Mouse (Mus musculus) intestine, embryonic 16.5 days (tissue): Measurements from ENCODE around the gene Spns2. TPM values are rescaled to one million over a fixed set of nuclear protein-coding genes. Genes with fewer than 3 reads are reported as not detected.

Experiments
- ATAC-seq: fragments of 200-750 bp; cut with Nextera tagmentation; 2 replicates; pipeline ENCODE4 v1.8.0; 2017; ENCODE audit warnings: moderate TSS enrichment, moderate library complexity
- H3K27ac ChIP-seq: fragments of 300-500 bp; sonication (generic); 2 replicates; pipeline ENCODE4 v1.5.1; 2014; ENCODE audit warnings: mild to moderate bottlenecking, low read length
- H3K27me3 ChIP-seq: fragments of 300-500 bp; sonication (generic); replicated peaks from 2 replicates; pipeline ENCODE4 v1.6.1; 2014; ENCODE audit warnings: low read length, control low read depth, mixed read lengths; ENCODE audit not compliant: control insufficient read depth, insufficient read depth
- H3K36me3 ChIP-seq: fragments of 300-500 bp; sonication (generic); 2 replicates; pipeline ENCODE4 v1.6.1; 2014; ENCODE audit warnings: low read length, control low read depth; ENCODE audit not compliant: control insufficient read depth, insufficient read depth
- H3K4me1 ChIP-seq: fragments of 300-500 bp; sonication (generic); 2 replicates; pipeline ENCODE4 v1.6.1; 2014; ENCODE audit warnings: low read length, control low read depth, mixed read lengths; ENCODE audit not compliant: control insufficient read depth, insufficient read depth
- H3K4me2 ChIP-seq: fragments of 300-500 bp; sonication (generic); 2 replicates; pipeline ENCODE4 v1.6.1; 2014; ENCODE audit warnings: low read depth, low read length, control low read depth
- H3K4me3 ChIP-seq: fragments of 300-500 bp; sonication (generic); 2 replicates; pipeline ENCODE4 v1.5.1; 2014; ENCODE audit warnings: mild to moderate bottlenecking, low read length
- H3K9ac ChIP-seq: fragments of 300-500 bp; sonication (generic); 2 replicates; pipeline ENCODE4 v1.6.1; 2014; ENCODE audit warnings: low read depth, low read length
- H3K9me3 ChIP-seq: fragments of 300-500 bp; sonication (generic); 2 replicates; pipeline ENCODE4 v1.6.1; 2016; ENCODE audit warnings: low read length, control low read depth; ENCODE audit not compliant: control insufficient read depth
- WGBS: fragments of 180-500 bp; shearing (Covaris S2); extraction: QIAGEN DNeasy Blood & Tissue Kit; methylation state at CpG from one replicate; pipeline ENCODE4 v1.1.7; 2014; 5-methylcytosine and 5-hydroxymethylcytosine counted together
- polyA plus RNA-seq: library from polyadenylated mRNA; unstranded; fragments of >200 nt; fragmentation: Nextera tagmentation; extraction: Ambion mirVana; gene quantifications from 2 replicates; pipeline ENCODE4 v1.2.1, GENCODE M21; 2015

Gene Spns2
- polyA plus RNA-seq, 1 experiment from 2014 or later = 5.9 TPM

- no peak for ATAC-seq
- Histone ChIP-seq H3K27ac (no peak overlapping the region), H3K9me3 (no peaks in the 10 kb centered on the region), H3K4me3 (no peak overlapping the region), H3K27me3 (no peaks in the 10 kb centered on the region), H3K9ac (no peak overlapping the region), H3K4me1 (peaks cover 28% of the 10 kb centered on the region), H3K36me3 (no peaks in the 10 kb centered on the region), H3K4me2 (no peak overlapping the region)
- 62% methylated on average over 5 of the region's 5 CpGs for WGBS
Measured at GRCm38 (mm10) chr11:72413601-72414190, 76.0 kb downstream of the Spns2 start.

GRCm38 (mm10) chr11:72413016-72413415 is 76.7 kb downstream of the Spns2 start:
- Histone ChIP-seq H3K36me3 (no peaks in the 10 kb centered on the region), H3K4me2 (no peak overlapping the region), H3K27me3 (no peaks in the 10 kb centered on the region), H3K27ac (no peak overlapping the region), H3K9ac (no peak overlapping the region), H3K4me1 (peaks cover 35% of the 10 kb centered on the region), H3K9me3 (no peaks in the 10 kb centered on the region), H3K4me3 (no peak overlapping the region)
- no peak for ATAC-seq
- whole genome bisulfite sequencing = 72% methylated on average over 7 of the region's 7 CpGs

GRCm38 (mm10) chr11:72411945-72412344 is 77.8 kb downstream of the Spns2 start:
- H3K4me3 ChIP-seq = peak overlapping the region; percentile 80
- no peaks in the 10 kb centered on the region for H3K9me3 ChIP-seq
- peak; percentile 8 for ATAC-seq
- no peaks in the 10 kb centered on the region for H3K27me3 ChIP-seq
- WGBS = 22% methylated on average over 9 of the region's 9 CpGs
- no peak overlapping the region for H3K27ac ChIP-seq
- peaks cover 41% of the 10 kb centered on the region for H3K4me1 ChIP-seq
- H3K36me3 ChIP-seq = no peaks in the 10 kb centered on the region
- no peak overlapping the region for H3K9ac ChIP-seq
- H3K4me2 ChIP-seq = peak overlapping the region; percentile 99

DNA sequence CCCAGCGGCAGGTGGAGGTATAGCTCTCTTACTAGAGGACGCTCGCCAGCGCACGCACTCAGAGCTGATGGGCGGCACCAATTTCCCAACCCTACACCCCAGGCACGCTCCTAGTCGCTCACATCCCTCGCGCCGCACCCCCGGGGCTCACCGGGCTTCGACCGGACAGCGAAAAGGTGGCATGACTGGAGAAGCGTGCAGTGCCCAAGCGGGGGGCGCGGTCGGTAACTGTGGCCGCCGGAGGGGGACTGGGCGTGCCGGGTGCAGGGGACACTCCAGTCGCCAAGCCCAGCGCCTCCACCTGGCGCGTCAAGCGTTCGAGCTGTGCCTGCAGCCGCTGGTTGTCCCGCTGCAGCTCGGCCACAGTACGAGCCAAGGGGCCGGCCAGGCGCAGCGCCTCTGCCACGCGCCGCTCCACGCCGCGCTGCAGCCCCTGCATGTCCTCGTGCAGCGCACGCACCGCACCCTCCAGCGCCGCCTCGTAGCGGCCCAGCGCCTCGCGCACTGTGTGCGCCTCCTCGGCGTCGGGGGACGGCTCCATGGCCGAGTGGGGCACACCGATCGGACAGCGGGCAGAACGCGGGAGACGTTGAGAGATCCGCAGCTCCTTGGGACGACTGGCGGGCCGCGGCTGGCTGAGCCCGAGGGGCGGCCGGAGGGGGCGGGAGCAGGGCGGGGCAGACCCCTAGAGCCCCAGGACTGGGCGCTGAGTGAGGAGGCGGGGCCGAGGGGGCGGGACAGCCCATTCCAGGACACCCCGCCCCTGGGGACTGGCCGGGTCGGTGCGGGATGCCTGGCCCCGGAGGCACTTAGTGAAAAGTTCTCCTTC is 78.4 kb downstream of the Spns2 start, which contains the start of gene Smtnl2:
Smtnl2 (minus strand) TSS at position 621 of the 829 bp plus-strand sequence.
- WGBS = under 1% methylated on average over 77 of the region's 86 CpGs
- Histone ChIP-seq H3K4me3 (peak within 1 kb of the TSS; percentile 80), H3K9me3 (no peaks in the 10 kb centered on the region), H3K9ac (peak within 1 kb of the TSS; percentile 84), H3K27me3 (no peaks in the 10 kb centered on the region), H3K27ac (peak within 1 kb of the TSS; percentile 85), H3K36me3 (no peaks in the 10 kb centered on the region), H3K4me1 (peaks cover 47% of the 10 kb centered on the region), H3K4me2 (peak within 1 kb of the TSS; percentile 99)
- ATAC-seq = peak; percentile 93

DNA sequence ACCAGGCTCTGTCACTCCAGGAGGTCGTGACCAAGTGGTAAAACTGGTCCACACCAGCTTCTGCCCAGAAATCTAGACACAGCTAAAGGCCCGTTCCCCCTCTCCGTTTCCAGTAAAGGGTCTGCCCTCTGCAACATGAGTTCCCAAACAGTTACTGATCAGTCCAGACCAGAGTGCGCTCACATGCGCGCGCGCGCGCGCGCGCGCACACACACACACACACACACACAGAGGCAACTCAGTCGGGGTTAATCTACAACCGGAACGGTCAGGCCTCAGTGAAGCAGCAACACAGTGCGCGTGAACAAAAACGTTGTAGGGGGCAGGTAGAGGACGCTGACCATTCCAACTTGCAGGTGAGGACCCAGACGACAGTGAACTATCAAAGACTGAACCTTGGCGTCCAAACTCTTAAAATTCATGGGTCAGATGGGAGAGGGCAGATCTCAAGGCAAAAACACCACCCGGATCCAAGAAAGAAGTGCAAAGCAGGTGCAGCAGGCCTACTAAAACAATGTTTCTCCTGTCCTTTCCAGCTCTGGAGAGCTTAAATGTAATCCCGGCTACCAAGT is 79.1 kb downstream of the Spns2 start:
- Histone ChIP-seq H3K4me3 (peak overlapping the region; percentile 80), H3K4me1 (peaks cover 54% of the 10 kb centered on the region), H3K36me3 (no peaks in the 10 kb centered on the region), H3K9ac (peak overlapping the region; percentile 84), H3K27ac (peak overlapping the region; percentile 85), H3K4me2 (peak overlapping the region; percentile 99), H3K27me3 (no peaks in the 10 kb centered on the region), H3K9me3 (no peaks in the 10 kb centered on the region)
- WGBS = 1% methylated on average over 25 of the region's 25 CpGs
- ATAC-seq = peak; percentile 60

- H3K27me3 ChIP-seq = no peaks in the 10 kb centered on the region
- 57% methylated on average over 12 of the region's 12 CpGs for WGBS
- H3K9ac ChIP-seq = peak overlapping the region; percentile 84
- peak overlapping the region; percentile 80 for H3K4me3 ChIP-seq
- H3K4me1 ChIP-seq = peaks cover 55% of the 10 kb centered on the region
- H3K27ac ChIP-seq = peak overlapping the region; percentile 49; the same call in 1 of the 2 replicates
- peak overlapping the region; percentile 99 for H3K4me2 ChIP-seq
- no peaks in the 10 kb centered on the region for H3K9me3 ChIP-seq
- H3K36me3 ChIP-seq = no peaks in the 10 kb centered on the region
- ATAC-seq = no peak
Measured at GRCm38 (mm10) chr11:72409649-72410385, 79.9 kb downstream of the Spns2 start.

- peak overlapping the region; percentile 42; the same call in 1 of the 2 replicates for H3K9ac ChIP-seq
- peak overlapping the region; percentile 99 for H3K4me2 ChIP-seq
- no peaks in the 10 kb centered on the region for H3K9me3 ChIP-seq
- ATAC-seq = no peak
- H3K36me3 ChIP-seq = no peaks in the 10 kb centered on the region
- H3K4me1 ChIP-seq = peaks cover 55% of the 10 kb centered on the region
- H3K4me3 ChIP-seq = peak overlapping the region; percentile 15
- 35% methylated on average over 9 of the region's 9 CpGs for WGBS
- peak overlapping the region; percentile 49; the same call in 1 of the 2 replicates for H3K27ac ChIP-seq
- no peaks in the 10 kb centered on the region for H3K27me3 ChIP-seq
Measured at GRCm38 (mm10) chr11:72408451-72409170, 81.1 kb downstream of the Spns2 start.

DNA sequence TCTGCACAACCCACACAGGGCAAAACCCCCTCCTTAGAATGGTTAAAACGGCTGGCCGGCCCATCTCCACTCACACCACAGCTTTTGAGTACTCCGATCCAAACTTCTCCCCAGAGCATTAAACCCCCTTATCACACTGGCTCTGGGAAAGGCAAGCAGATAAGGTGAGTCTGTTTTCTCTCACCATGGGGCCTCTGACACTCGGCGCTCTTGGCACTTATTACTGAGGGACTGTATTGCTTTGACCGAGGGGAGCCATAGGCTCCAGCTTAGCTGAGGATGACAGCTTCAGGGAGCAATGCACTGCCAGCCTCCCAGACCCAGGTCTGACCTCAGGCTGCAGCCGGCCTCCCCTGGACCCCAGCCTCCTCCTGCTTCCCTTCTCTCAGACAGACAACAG is 82.1 kb downstream of the Spns2 start:
- H3K4me2 ChIP-seq = peak overlapping the region; percentile 99
- H3K27ac ChIP-seq = peak overlapping the region; percentile 5; the same call in 1 of the 2 replicates
- no peak for ATAC-seq
- H3K9ac ChIP-seq = peak overlapping the region; percentile 39; the same call in 1 of the 2 replicates
- H3K4me1 ChIP-seq = peaks cover 55% of the 10 kb centered on the region
- WGBS = 13% methylated on average over 7 of the region's 7 CpGs
- no peaks in the 10 kb centered on the region for H3K9me3 ChIP-seq
- no peaks in the 10 kb centered on the region for H3K27me3 ChIP-seq
- H3K36me3 ChIP-seq = no peaks in the 10 kb centered on the region
- peak overlapping the region; percentile 5; the same call in 1 of the 2 replicates for H3K4me3 ChIP-seq
